Mouse (Mus musculus): Measurements from ENCODE around the gene Ppp2r2d. TPM values are rescaled to one million over a fixed set of nuclear protein-coding genes. Genes with fewer than 3 reads are reported as not detected.

Ppp2r2d gene
- polyA plus RNA-seq, 1 experiment from 2014 or later: 32.1 TPM

GRCm38 (mm10) chr7:138845111-138845510 lies 768 bp upstream of the Ppp2r2d start:
- Histone ChIP-seq H3K36me3 (ENCODE audit: insufficient read depth, low read length) (no peaks in the 10 kb centered on the region), H3K4me2 (ENCODE audit: low read length) (peak overlapping the region; percentile 91), H3K9me3 (replicated peaks; ENCODE audit: low read length) (no peaks in the 10 kb centered on the region), H3K27ac (peak overlapping the region; percentile 96; the same call in 1 of the 2 replicates), H3K4me1 (replicated peaks; ENCODE audit: insufficient read depth, low read length) (peaks cover 32% of the 10 kb centered on the region), H3K4me3 (replicated peaks; ENCODE audit: low read depth, low read length) (peak overlapping the region; percentile 96), H3K9ac (ENCODE audit: low read depth, low read length) (no peak overlapping the region), H3K27me3 (ENCODE audit: insufficient read depth, low read length) (no peaks in the 10 kb centered on the region)
- ATAC-seq (replicated peaks; ENCODE audit: low FRiP score, low read depth) (no peak), DNase-seq (ENCODE audit: low spot score) (no peak)
- WGBS: 20% methylated on average over 8 of the region's 8 CpGs
- TF ChIP-seq CTCF (IDR thresholded peaks at IDR 0.05; ENCODE audit: low read depth): no peak

GRCm38 (mm10) chr7:138846502-138846991 lies 668 bp downstream of the Ppp2r2d start:
- ATAC-seq (replicated peaks; ENCODE audit: low FRiP score, low read depth): peak; percentile 80
- H3K4me3 ChIP-seq (replicated peaks; ENCODE audit: low read depth, low read length): peak overlapping the region; percentile 96
- H3K9ac ChIP-seq (ENCODE audit: low read depth, low read length): peak overlapping the region; percentile 90
- no peaks in the 10 kb centered on the region for H3K9me3 ChIP-seq (replicated peaks; ENCODE audit: low read length)
- H3K4me1 ChIP-seq (replicated peaks; ENCODE audit: insufficient read depth, low read length): peaks cover 32% of the 10 kb centered on the region
- H3K4me2 ChIP-seq (ENCODE audit: low read length): peak overlapping the region; percentile 91
- H3K27me3 ChIP-seq (ENCODE audit: insufficient read depth, low read length): no peaks in the 10 kb centered on the region
- TF ChIP-seq CTCF (IDR thresholded peaks at IDR 0.05; ENCODE audit: low read depth): no peak
- no peaks in the 10 kb centered on the region; the same call in 1 of the 2 replicates for H3K36me3 ChIP-seq (ENCODE audit: insufficient read depth, low read length)
- under 1% methylated on average over 55 of the region's 61 CpGs for WGBS
- peak overlapping the region; percentile 96 for H3K27ac ChIP-seq
- no peak for DNase-seq (ENCODE audit: low spot score)

- peak; percentile 9 for DNase-seq (ENCODE audit: low spot score)
- WGBS: 37% methylated on average over 13 of the region's 13 CpGs
Observed at GRCm38 (mm10) chr7:138847316-138848027, 1.6 kb downstream of the Ppp2r2d start.

GRCm38 (mm10) chr7:138848028-138848920 lies 2.4 kb downstream of the Ppp2r2d start:
- Histone ChIP-seq H3K27ac (no peak overlapping the region), H3K4me2 (ENCODE audit: low read length) (peak overlapping the region; percentile 91; the same call in 1 of the 2 replicates), H3K4me1 (replicated peaks; ENCODE audit: insufficient read depth, low read length) (peaks cover 28% of the 10 kb centered on the region), H3K4me3 (replicated peaks; ENCODE audit: low read depth, low read length) (no peak overlapping the region), H3K36me3 (ENCODE audit: insufficient read depth, low read length) (no peaks in the 10 kb centered on the region; the same call in 1 of the 2 replicates), H3K27me3 (ENCODE audit: insufficient read depth, low read length) (no peaks in the 10 kb centered on the region), H3K9ac (ENCODE audit: low read depth, low read length) (no peak overlapping the region), H3K9me3 (replicated peaks; ENCODE audit: low read length) (no peaks in the 10 kb centered on the region)
- DNase-seq (ENCODE audit: low spot score) (no peak), ATAC-seq (replicated peaks; ENCODE audit: low FRiP score, low read depth) (no peak)
- TF ChIP-seq CTCF (IDR thresholded peaks at IDR 0.05; ENCODE audit: low read depth): no peak
- 74% methylated on average over 7 of the region's 7 CpGs for WGBS

More at GRCm38 (mm10) chr7:138847316-138848027, 1.6 kb downstream of the Ppp2r2d start:
- peak overlapping the region; percentile 91 for H3K4me2 ChIP-seq (ENCODE audit: low read length)
- no peak for TF ChIP-seq CTCF (IDR thresholded peaks at IDR 0.05; ENCODE audit: low read depth)
- peaks cover 32% of the 10 kb centered on the region for H3K4me1 ChIP-seq (replicated peaks; ENCODE audit: insufficient read depth, low read length)
- ATAC-seq (replicated peaks; ENCODE audit: low FRiP score, low read depth): no peak
- H3K9me3 ChIP-seq (replicated peaks; ENCODE audit: low read length): no peaks in the 10 kb centered on the region
- no peaks in the 10 kb centered on the region; the same call in 1 of the 2 replicates for H3K36me3 ChIP-seq (ENCODE audit: insufficient read depth, low read length)
- H3K27me3 ChIP-seq (ENCODE audit: insufficient read depth, low read length): no peaks in the 10 kb centered on the region
- peak overlapping the region; percentile 96 for H3K4me3 ChIP-seq (replicated peaks; ENCODE audit: low read depth, low read length)
- H3K27ac ChIP-seq: 0 out of 2 replicates have a peak overlapping the region, but pooled peaks have one; percentile 96
- peak overlapping the region; percentile 90 for H3K9ac ChIP-seq (ENCODE audit: low read depth, low read length)

GRCm38 (mm10) chr7:138850083-138850482 lies 4.2 kb downstream of the Ppp2r2d start:
- Histone ChIP-seq H3K4me2 (ENCODE audit: low read length) (no peak overlapping the region), H3K4me3 (replicated peaks; ENCODE audit: low read depth, low read length) (no peak overlapping the region), H3K27ac (no peak overlapping the region), H3K36me3 (ENCODE audit: insufficient read depth, low read length) (no peaks in the 10 kb centered on the region; the same call in 1 of the 2 replicates), H3K9me3 (replicated peaks; ENCODE audit: low read length) (no peaks in the 10 kb centered on the region), H3K27me3 (ENCODE audit: insufficient read depth, low read length) (no peaks in the 10 kb centered on the region), H3K4me1 (replicated peaks; ENCODE audit: insufficient read depth, low read length) (peaks cover 14% of the 10 kb centered on the region), H3K9ac (ENCODE audit: low read depth, low read length) (no peak overlapping the region)
- ATAC-seq (replicated peaks; ENCODE audit: low FRiP score, low read depth) (no peak), DNase-seq (ENCODE audit: low spot score) (no peak)
- no peak for TF ChIP-seq CTCF (IDR thresholded peaks at IDR 0.05; ENCODE audit: low read depth)
